Mouse (Mus musculus) Patski (cell line): ENCODE measurements around the gene Cmah. TPM values are rescaled to one million over a fixed set of nuclear protein-coding genes. Genes with fewer than 3 reads are reported as not detected.
A peak's percentile ranks its signal among the peaks of the same experiment; 100 is the strongest.

Source experiments
- ATAC-seq: fragments of 100-300 bp; one replicate; pipeline ENCODE4 v1.8.0; 2021
- CTCF ChIA-PET: fragments of 350-600 bp; sonication (Branson Sonifier 250); formaldehyde crosslinking; loops from one replicate; lab custom pipeline; 2022; ENCODE audit warnings: inconsistent platforms; lab: Charles Lee
- POLR2A ChIA-PET: fragments of 350-600 bp; sonication (Branson Sonifier 250); formaldehyde crosslinking; loops from one replicate; lab custom pipeline; 2022; ENCODE audit warnings: antibody characterized with exemption, inconsistent platforms; lab: Charles Lee
- DNase-seq: peaks from one replicate; pipeline ENCODE4 v3.0.0-alpha.2; 2011; ENCODE audit warnings: low read depth, low spot score
- H3K27me3 ChIP-seq: fragments of 371-371 bp; one replicate; pipeline ENCODE4 v1.5.1; 2021
- CTCF ChIP-seq: fragments of 100-300 bp; IDR thresholded peaks from one replicate; pipeline ENCODE4 v1.5.1; 2021
- in situ Hi-C: fragments of 300-500 bp; cut with MboI; formaldehyde crosslinking; loops from 3 replicates; pipeline ENCODE4 v1.11.1; 2018; ENCODE audit warnings: low pct_unique_long_range_greater_than_20kb, mixed read lengths
- polyA plus RNA-seq: library from polyadenylated mRNA; unstranded; gene quantifications from one replicate; pipeline ENCODE4 v1.2.3, GENCODE M21; 2021

Gene Cmah
- polyA plus RNA-seq, 1 experiment from 2014 or later = 0.99 TPM

GRCm38 (mm10) chr13:24466027-24466426, 138.8 kb downstream of the Cmah start:
- no peak for TF ChIP-seq CTCF
- CTCF ChIA-PET = interaction anchor here (1.0 kb wide), 1 partner anchor 16 kb away, joined by 3 read pairs; no protein-coding TSS in a partner anchor
- in situ Hi-C loops = loop anchor here (10.0 kb wide), 1 partner anchor 131 kb away; no protein-coding TSS in a partner anchor
- DNase-seq (no peak), ATAC-seq (no peak)
- no peaks in the 10 kb centered on the region for H3K27me3 ChIP-seq
- POLR2A ChIA-PET = no interaction called here

- ATAC-seq (no peak), DNase-seq (no peak)
- H3K27me3 ChIP-seq = no peaks in the 10 kb centered on the region
- in situ Hi-C loops = loop anchor here (10.0 kb wide), 1 partner anchor 133 kb away; no protein-coding TSS in a partner anchor
- no peak for TF ChIP-seq CTCF
- POLR2A ChIA-PET = no interaction called here
- CTCF ChIA-PET = interaction anchor here (1.1 kb wide), 1 partner anchor 14 kb away, joined by 3 read pairs; no protein-coding TSS in a partner anchor
Measured at GRCm38 (mm10) chr13:24467806-24468205, 140.6 kb downstream of the Cmah start.

- in situ Hi-C loops = no loop called here
- DNase-seq = no peak
Measured at GRCm38 (mm10) chr13:24477564-24477963, 150.4 kb downstream of the Cmah start.

GRCm38 (mm10) chr13:24479516-24479915, 152.3 kb downstream of the Cmah start:
- in situ Hi-C loops = no loop called here
- ChIA-PET POLR2A (no interaction called here), CTCF (interaction anchor here (1.4 kb wide), 1 partner anchor 208 kb away, joined by 5 read pairs; no protein-coding TSS in a partner anchor)
- no peaks in the 10 kb centered on the region for H3K27me3 ChIP-seq
- ATAC-seq (no peak), DNase-seq (no peak)
- TF ChIP-seq CTCF = no peak

More at GRCm38 (mm10) chr13:24477564-24477963, 150.4 kb downstream of the Cmah start:
- no peaks in the 10 kb centered on the region for H3K27me3 ChIP-seq
- POLR2A ChIA-PET = no interaction called here
- no peak for ATAC-seq
- CTCF ChIA-PET = no interaction called here
- no peak for TF ChIP-seq CTCF

GRCm38 (mm10) chr13:24480824-24481223, 153.6 kb downstream of the Cmah start:
- CTCF ChIA-PET = interaction anchor here (1.5 kb wide), 1 partner anchor 13 kb away, joined by 3 read pairs; no protein-coding TSS in a partner anchor
- no peak for TF ChIP-seq CTCF
- no peak for ATAC-seq
- in situ Hi-C loops = loop anchor here (5.0 to 10.0 kb wide), 3 partner anchors 296 to 504 kb away; no protein-coding TSS in a partner anchor
- POLR2A ChIA-PET = no interaction called here
- no peaks in the 10 kb centered on the region for H3K27me3 ChIP-seq
- DNase-seq = no peak

GRCm38 (mm10) chr13:24481615-24482295, 154.6 kb downstream of the Cmah start:
- POLR2A ChIA-PET = no interaction called here

GRCm38 (mm10) chr13:24483691-24484090, 156.5 kb downstream of the Cmah start:
- in situ Hi-C loops = loop anchor here (5.0 to 10.0 kb wide), 3 partner anchors 294 to 501 kb away; no protein-coding TSS in a partner anchor
- ChIA-PET POLR2A (no interaction called here), CTCF (interaction anchor here (1.1 kb wide), 1 partner anchor 36 kb away, joined by 3 read pairs; no protein-coding TSS in a partner anchor)
- TF ChIP-seq CTCF = no peak
- no peaks in the 10 kb centered on the region for H3K27me3 ChIP-seq
- no peak for DNase-seq
- ATAC-seq = no peak

More at GRCm38 (mm10) chr13:24481615-24482295, 154.6 kb downstream of the Cmah start:
- in situ Hi-C loops = loop anchor here (5.0 to 10.0 kb wide), 3 partner anchors 296 to 503 kb away; no protein-coding TSS in a partner anchor
- ATAC-seq (peak; percentile 71), DNase-seq (peak; percentile 7)
- no peaks in the 10 kb centered on the region for H3K27me3 ChIP-seq
- TF ChIP-seq CTCF = peak; percentile 92
- CTCF ChIA-PET = interaction anchor here (0.6 to 1.7 kb wide), 27 partner anchors 9 to 510 kb away, joined by 3 to 32 read pairs (median 4); no protein-coding TSS in a partner anchor

GRCm38 (mm10) chr13:24484811-24485210, 157.6 kb downstream of the Cmah start:
- TF ChIP-seq CTCF = no peak
- ATAC-seq (no peak), DNase-seq (no peak)
- no peaks in the 10 kb centered on the region for H3K27me3 ChIP-seq
- CTCF ChIA-PET = interaction anchor here (1.4 to 1.8 kb wide), 2 partner anchors 75 to 202 kb away, joined by 3 to 6 read pairs; no protein-coding TSS in a partner anchor
- in situ Hi-C loops = loop anchor here (5.0 to 10.0 kb wide), 4 partner anchors 202 to 500 kb away; no protein-coding TSS in a partner anchor
- POLR2A ChIA-PET = interaction anchor here (1.0 kb wide), 1 partner anchor 11 kb away, joined by 3 read pairs; no protein-coding TSS in a partner anchor

- ATAC-seq = no peak
- no peak for DNase-seq
- ChIA-PET POLR2A (interaction anchor here (1.0 kb wide), 1 partner anchor 10 kb away, joined by 3 read pairs; no protein-coding TSS in a partner anchor), CTCF (interaction anchor here (1.0 to 1.8 kb wide), 5 partner anchors 10 to 290 kb away, joined by 3 to 6 read pairs (median 3); no protein-coding TSS in a partner anchor)
- H3K27me3 ChIP-seq = no peaks in the 10 kb centered on the region
- TF ChIP-seq CTCF = no peak
- in situ Hi-C loops = loop anchor here (5.0 to 10.0 kb wide), 2 partner anchors 201 to 499 kb away; no protein-coding TSS in a partner anchor
Measured at GRCm38 (mm10) chr13:24485964-24486363, 158.8 kb downstream of the Cmah start.

- ATAC-seq (no peak), DNase-seq (no peak)
- H3K27me3 ChIP-seq = no peaks in the 10 kb centered on the region
- CTCF ChIA-PET = interaction anchor here (0.6 to 1.8 kb wide), 5 partner anchors 9 to 289 kb away, joined by 3 to 6 read pairs (median 3); no protein-coding TSS in a partner anchor
- POLR2A ChIA-PET = no interaction called here
- in situ Hi-C loops = loop anchor here (5.0 to 10.0 kb wide), 2 partner anchors 201 to 498 kb away; no protein-coding TSS in a partner anchor
- no peak for TF ChIP-seq CTCF
Measured at GRCm38 (mm10) chr13:24486403-24486802, 159.2 kb downstream of the Cmah start.
